Mouse (Mus musculus): ENCODE results near the gene Fam198a.

Gene Fam198a

GRCm38 (mm10) chr9:121982665-121983064 is 31.9 kb downstream of the Fam198a start:
- peak; percentile 87 for DNase-seq

- DNase-seq, result peak; percentile 94
These were observed 32.7 kb downstream of the Fam198a start for GRCm38 (mm10) chr9:121983504-121983903.

GRCm38 (mm10) chr9:121984465-121985461 is 34.0 kb downstream of the Fam198a start:
- peak; percentile 95 for DNase-seq

- DNase-seq, result peak; percentile 93
These were observed 38.1 kb downstream of the Fam198a start for GRCm38 (mm10) chr9:121988910-121989309.

- DNase-seq, result no peak
These were observed 38.7 kb downstream of the Fam198a start for GRCm38 (mm10) chr9:121989536-121989935.

GRCm38 (mm10) chr9:121991041-121991440 is 40.3 kb downstream of the Fam198a start:
- DNase-seq, result no peak

- no peak for DNase-seq
These were observed 42.3 kb downstream of the Fam198a start for GRCm38 (mm10) chr9:121993047-121993446.

GRCm38 (mm10) chr9:121995077-121995476 is 44.3 kb downstream of the Fam198a start:
- DNase-seq, result no peak

GRCm38 (mm10) chr9:121995508-121996131 is 44.8 kb downstream of the Fam198a start:
- DNase-seq, result peak; percentile 98

- no peak for DNase-seq
These were observed 46.2 kb downstream of the Fam198a start, which contains the start of gene Pomgnt2 for GRCm38 (mm10) chr9:121997010-121997409. Pomgnt2 (minus strand) TSS chr9:121997110.

GRCm38 (mm10) chr9:121997978-121998377 is 47.2 kb downstream of the Fam198a start:
- DNase-seq, result no peak

- no peak for DNase-seq
These were observed 55.4 kb downstream of the Fam198a start for GRCm38 (mm10) chr9:122006175-122006574.

GRCm38 (mm10) chr9:122006609-122007008 is 55.8 kb downstream of the Fam198a start:
- no peak for DNase-seq

- no peak for DNase-seq
These were observed 58.1 kb downstream of the Fam198a start for GRCm38 (mm10) chr9:122008876-122009275.

- DNase-seq, result no peak
These were observed 60.0 kb downstream of the Fam198a start for GRCm38 (mm10) chr9:122010751-122011150.

- no peak for DNase-seq
These were observed 62.0 kb downstream of the Fam198a start for GRCm38 (mm10) chr9:122012816-122013215.

GRCm38 (mm10) chr9:122013629-122014028 is 62.8 kb downstream of the Fam198a start:
- DNase-seq, result no peak

- DNase-seq, result peak; percentile 96
These were observed 63.5 kb downstream of the Fam198a start for GRCm38 (mm10) chr9:122014241-122014667.

- peak; percentile 84 for DNase-seq
These were observed 67.3 kb downstream of the Fam198a start for GRCm38 (mm10) chr9:122018079-122018478.

- peak; percentile 96 for DNase-seq
These were observed 68.1 kb downstream of the Fam198a start for GRCm38 (mm10) chr9:122018782-122019395.

- peak; percentile 90 for DNase-seq
These were observed 69.5 kb downstream of the Fam198a start for GRCm38 (mm10) chr9:122020321-122020720.

- DNase-seq, result peak; percentile 91
These were observed 70.4 kb downstream of the Fam198a start for GRCm38 (mm10) chr9:122021171-122021570.

GRCm38 (mm10) chr9:122021581-122021980 is 70.8 kb downstream of the Fam198a start:
- DNase-seq, result peak; percentile 92

Measured in heart, adult 11 months (tissue).